Mouse (Mus musculus) heart, embryonic 15.5 days (tissue): ENCODE measurements around the gene Otor. TPM values are rescaled to one million over a fixed set of nuclear protein-coding genes. Genes with fewer than 3 reads are reported as not detected.

Experiments used
- polyA plus RNA-seq: library from polyadenylated mRNA; unstranded; fragments of >200 nt; fragmentation: Nextera tagmentation; extraction: Ambion mirVana; gene quantifications from 2 replicates; pipeline ENCODE4 v1.2.1, GENCODE M21; 2015

Gene Otor
- polyA plus RNA-seq, 1 experiment from 2014 or later, result 0.21 TPM

Other genes starting within 250 kb of the Otor start
- gene Kif16b, start 176.9 kb upstream of the Otor start, polyA plus RNA-seq, result 10.2 and 10.8 TPM in 2 replicates
- gene Snrpb2, start 15.4 kb upstream of the Otor start, polyA plus RNA-seq, result 34.0 and 41.2 TPM in 2 replicates